Mouse (Mus musculus) heart, adult 2 months (tissue): Measurements from ENCODE around the gene Mamdc2. TPM values are rescaled to one million over a fixed set of nuclear protein-coding genes. Genes with fewer than 3 reads are reported as not detected.
"Not testable (repeated sequence)": the region's sequence is repeated elsewhere in the genome, so short reads cannot be mapped to it uniquely, and the experiment has no call there.

Experiments
- DNase-seq, 2 experiments: peaks; one replicate each; pipeline ENCODE4 v3.0.0; 2021
- H3K27ac ChIP-seq: fragments of 200-600 bp; 2 replicates; pipeline ENCODE4 v1.8.1; 2022
- H3K27me3 ChIP-seq: fragments of 200-500 bp; 2 replicates; pipeline ENCODE4 v1.6.1; 2012; ENCODE audit warnings: mild to moderate bottlenecking, low read length, inconsistent platforms, mixed read lengths; ENCODE audit not compliant: control insufficient read depth, insufficient read depth
- H3K36me3 ChIP-seq: fragments of 200-500 bp; 2 replicates; pipeline ENCODE4 v1.6.1; 2012; ENCODE audit warnings: low read length, inconsistent platforms; ENCODE audit not compliant: control insufficient read depth, insufficient read depth
- H3K4me1 ChIP-seq: fragments of 200-500 bp; 2 replicates; pipeline ENCODE4 v1.6.1; 2011; ENCODE audit warnings: low read length; ENCODE audit not compliant: control insufficient read depth, insufficient read depth
- H3K4me3 ChIP-seq: fragments of 200-600 bp; 2 replicates; pipeline ENCODE4 v1.8.1; 2022
- H3K79me2 ChIP-seq: fragments of 200-500 bp; replicated peaks from 2 replicates; pipeline ENCODE4 v1.6.1; 2012; ENCODE audit warnings: mild to moderate bottlenecking, inconsistent platforms, low read length, moderate library complexity, mixed read lengths; ENCODE audit not compliant: control insufficient read depth, insufficient read depth
- H3K9ac ChIP-seq: fragments of 200-500 bp; 2 replicates; pipeline ENCODE4 v1.6.1; 2012; ENCODE audit warnings: low read depth, mild to moderate bottlenecking, control low read depth, inconsistent platforms, low read length, mixed read lengths
- CTCF ChIP-seq: fragments of 200-600 bp; IDR thresholded peaks from 2 replicates; pipeline ENCODE4 v1.8.1; 2022; ENCODE audit warnings: antibody characterized with exemption, mild to moderate bottlenecking, moderate library complexity
- EP300 ChIP-seq: fragments of 200-500 bp; IDR thresholded peaks from 2 replicates; pipeline ENCODE4 v1.6.1; 2011; ENCODE audit warnings: low read depth, low read length, control low read depth; ENCODE audit not compliant: insufficient read depth
- POLR2A ChIP-seq: fragments of 200-500 bp; IDR thresholded peaks from 2 replicates; pipeline ENCODE4 v1.6.1; 2011; ENCODE audit warnings: mild to moderate bottlenecking, low read depth, low read length, control low read depth; ENCODE audit not compliant: insufficient read depth
- WGBS: fragments of 180-500 bp; shearing (Covaris S2); methylation state at CpG from one replicate; pipeline ENCODE4 v1.1.7; 2018; 5-methylcytosine and 5-hydroxymethylcytosine counted together
- intact Hi-C: fragments of 180-260 bp; cut with DNase I; formaldehyde crosslinking; loops from one replicate; pipeline ENCODE4 v1.15.1; 2025
- long read RNA-seq: library from polyadenylated mRNA; stranded (forward); transcript quantifications from one replicate; pipeline ENCODE4 v2.0.0, GENCODE M21; 2021
- polyA plus RNA-seq: library from polyadenylated mRNA; depleted of rRNA; stranded (reverse); fragments of >200 nt; gene quantifications from 2 replicates; pipeline ENCODE4 v1.2.3, GENCODE M21; 2012; rRNA removed
- total RNA-seq, 2 experiments: library from RNA; stranded (reverse); gene quantifications; 2 replicates each; pipeline ENCODE4 v1.2.3; 2021

Gene Mamdc2
- total RNA-seq (1 to 10 TPM; 1.8 to 2.6 TPM), polyA plus RNA-seq (2.4 and 3.0 TPM in 2 replicates)
- long read RNA-seq, partial matches to known transcripts: 0 of 1 reads
- long read RNA-seq, other reads (novel, unspliced or antisense): 0 of 1 reads

DNA sequence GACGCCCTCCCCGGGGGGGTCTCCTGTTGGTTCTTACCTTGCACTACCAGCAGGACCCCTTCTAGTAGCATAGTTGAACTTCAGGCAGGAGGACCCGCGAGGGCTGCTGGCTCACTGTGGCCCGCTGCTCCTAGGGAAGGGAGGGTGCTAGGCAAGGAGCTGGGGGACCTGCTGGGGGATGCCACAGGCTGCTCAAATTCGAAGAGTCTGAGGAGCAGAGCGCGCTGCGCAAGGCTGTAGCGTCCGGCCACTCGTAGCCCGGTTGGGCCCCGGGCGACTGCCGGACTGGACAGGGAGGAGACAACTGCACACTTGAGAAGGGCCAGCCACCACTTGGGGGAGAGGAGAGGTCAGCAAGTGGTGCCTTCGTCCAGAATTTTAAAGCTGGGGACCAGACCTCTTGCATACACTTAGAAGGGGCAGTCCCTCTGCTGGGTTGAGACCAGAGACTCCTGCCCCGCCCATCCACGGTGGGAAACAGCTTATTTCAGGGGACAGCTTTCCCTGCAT lies at the start of gene Mamdc2:
TSS of gene Mamdc2 (minus strand) at position 455 of the 510 bp plus-strand sequence.
- H3K4me1 ChIP-seq: peaks cover 4% of the 10 kb centered on the region
- H3K27me3 ChIP-seq: no peaks in the 10 kb centered on the region
- no peaks in the 10 kb centered on the region for H3K79me2 ChIP-seq
- peak within 1 kb of the TSS; percentile 51 for H3K4me3 ChIP-seq
- peak within 1 kb of the TSS; percentile 36; the same call in 1 of the 2 replicates for H3K27ac ChIP-seq
- DNase-seq: peak; percentile 18 to 47
- no peak for TF ChIP-seq POLR2A
- no peak for TF ChIP-seq EP300
- WGBS: 5% methylated on average over 19 of the region's 19 CpGs
- H3K36me3 ChIP-seq: no peaks in the 10 kb centered on the region
- H3K9ac ChIP-seq: peak within 1 kb of the TSS; percentile 25
- intact Hi-C loops: loop anchor here (5.0 kb wide), 1 partner anchor 46 kb away; no protein-coding TSS in a partner anchor

DNA sequence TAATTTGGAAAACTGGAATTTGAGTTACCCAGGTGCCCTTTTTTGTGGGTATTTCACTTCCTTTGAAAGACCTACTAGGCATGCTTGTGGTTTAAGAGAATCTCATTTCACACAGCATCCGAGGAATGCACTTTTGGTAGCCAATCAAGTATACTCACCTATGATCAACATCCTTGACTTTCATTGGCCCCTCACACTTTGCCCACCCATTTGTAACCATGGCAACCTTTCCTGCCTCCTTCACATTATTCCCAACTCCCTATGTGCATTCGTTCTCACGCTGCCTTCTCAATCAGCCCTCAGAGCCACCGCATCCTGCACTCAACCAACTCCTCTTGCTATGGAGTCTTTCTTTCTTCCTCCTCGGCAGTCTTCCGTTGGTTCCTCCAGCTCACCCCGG lies 49.8 kb upstream of the Mamdc2 start:
- 92% methylated on average over 7 of the region's 7 CpGs for WGBS
- intact Hi-C loops: no loop called here

DNA sequence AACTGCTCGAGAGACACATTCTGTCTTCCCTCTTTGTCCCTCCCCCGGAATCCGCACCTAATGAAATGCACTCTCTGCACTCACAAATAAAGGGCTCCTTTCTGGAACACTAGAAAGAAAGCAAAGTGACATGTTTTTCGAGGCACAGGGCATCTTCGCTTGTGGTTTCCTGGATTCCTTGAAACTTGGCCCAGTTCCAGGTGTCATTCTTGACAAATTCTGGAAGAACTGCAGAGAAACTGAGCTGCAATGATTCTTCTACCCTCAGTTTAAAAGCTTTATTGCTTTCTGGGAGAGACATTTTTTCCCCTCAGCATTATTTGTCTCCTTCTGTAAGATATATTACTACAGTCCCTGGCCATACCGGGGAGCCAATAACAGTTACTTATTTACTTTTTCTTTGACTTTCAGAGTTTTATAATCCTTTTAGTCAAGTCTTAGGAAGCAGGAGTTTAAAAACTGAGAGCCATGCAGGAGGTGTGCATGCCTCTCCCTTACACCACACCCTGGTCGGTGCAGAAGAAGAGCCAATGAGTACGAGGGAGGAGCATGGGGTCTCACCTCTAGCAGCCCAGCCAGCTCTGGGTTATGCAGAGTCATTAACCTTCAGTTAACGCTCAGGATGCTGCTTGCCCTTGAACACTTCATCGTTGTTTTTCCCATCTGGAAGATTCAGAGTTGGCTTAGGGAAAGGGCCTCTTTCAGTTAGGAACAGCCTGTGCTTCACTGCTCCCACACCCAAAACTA lies 49.1 kb upstream of the Mamdc2 start:
- no peak overlapping the region for H3K27ac ChIP-seq
- WGBS: 67% methylated on average over 10 of the region's 10 CpGs
- intact Hi-C loops: no loop called here
- TF ChIP-seq CTCF: no peak
- TF ChIP-seq POLR2A: no peak
- no peak for DNase-seq
- no peak overlapping the region for H3K9ac ChIP-seq
- no peaks in the 10 kb centered on the region for H3K27me3 ChIP-seq
- no peaks in the 10 kb centered on the region for H3K4me1 ChIP-seq
- H3K4me3 ChIP-seq: no peak overlapping the region
- H3K36me3 ChIP-seq: no peaks in the 10 kb centered on the region
- no peaks in the 10 kb centered on the region for H3K79me2 ChIP-seq

More for the DNA sequence above, 49.8 kb upstream of the Mamdc2 start:
- H3K27ac ChIP-seq: no peak overlapping the region
- H3K36me3 ChIP-seq: no peaks in the 10 kb centered on the region
- no peak overlapping the region for H3K9ac ChIP-seq
- TF ChIP-seq EP300 (no peak), POLR2A (no peak), CTCF (no peak)
- H3K79me2 ChIP-seq: no peaks in the 10 kb centered on the region
- H3K27me3 ChIP-seq: no peaks in the 10 kb centered on the region
- DNase-seq: no peak
- H3K4me1 ChIP-seq: no peaks in the 10 kb centered on the region
- H3K4me3 ChIP-seq: no peak overlapping the region

DNA sequence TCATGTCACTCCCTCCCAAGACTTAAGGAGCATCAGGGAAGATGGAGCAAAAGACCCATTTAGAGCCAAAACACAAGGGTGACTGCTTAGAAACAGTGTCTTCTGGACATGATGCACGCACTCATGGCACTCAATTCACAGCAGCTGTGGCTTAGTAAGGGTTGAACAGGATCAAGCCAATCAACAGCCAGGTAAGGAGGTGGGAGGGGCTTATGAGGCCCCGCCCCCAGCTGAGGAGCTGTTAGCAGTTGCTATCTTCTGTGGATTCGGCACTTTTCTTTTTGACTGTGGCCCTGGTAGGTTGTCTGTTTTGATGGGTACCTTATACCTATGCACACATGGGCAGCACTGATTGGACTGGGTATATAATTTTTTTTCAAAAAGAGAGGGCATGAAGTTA lies 48.3 kb upstream of the Mamdc2 start:
- H3K4me1 ChIP-seq: no peaks in the 10 kb centered on the region
- intact Hi-C loops: no loop called here
- H3K79me2 ChIP-seq: no peaks in the 10 kb centered on the region
- WGBS: 80% methylated on average over 3 of the region's 3 CpGs
- H3K27ac ChIP-seq: no peak overlapping the region
- no peaks in the 10 kb centered on the region for H3K27me3 ChIP-seq
- no peak for TF ChIP-seq EP300
- H3K4me3 ChIP-seq: no peak overlapping the region
- no peak overlapping the region for H3K9ac ChIP-seq
- no peaks in the 10 kb centered on the region for H3K36me3 ChIP-seq
- no peak for DNase-seq

DNA sequence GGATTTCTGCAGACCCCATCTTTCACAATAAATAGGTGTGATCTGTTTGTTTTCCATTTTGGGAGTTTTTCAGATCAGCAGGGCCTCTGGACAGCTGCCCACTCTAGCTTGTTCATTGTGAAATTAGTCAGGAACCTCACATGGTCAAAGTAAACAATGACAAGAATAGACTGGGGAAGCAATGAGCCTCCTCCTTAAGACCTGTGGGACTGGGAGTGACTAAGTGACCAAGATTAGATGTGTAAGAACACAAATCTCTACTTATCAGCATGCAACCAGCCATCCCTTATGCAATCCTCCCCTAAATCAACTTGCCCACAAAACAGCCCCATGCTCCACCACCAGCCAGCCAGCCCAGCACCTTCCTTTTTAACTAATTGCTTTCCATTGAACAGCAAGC lies 44.4 kb upstream of the Mamdc2 start:
- Histone ChIP-seq H3K27ac (no peak overlapping the region), H3K36me3 (no peaks in the 10 kb centered on the region), H3K79me2 (no peaks in the 10 kb centered on the region), H3K4me3 (no peak overlapping the region), H3K9ac (no peak overlapping the region), H3K4me1 (no peaks in the 10 kb centered on the region), H3K27me3 (no peaks in the 10 kb centered on the region)
- TF ChIP-seq EP300 (no peak), POLR2A (no peak), CTCF (no peak)
- intact Hi-C loops: no loop called here
- DNase-seq: no peak

DNA sequence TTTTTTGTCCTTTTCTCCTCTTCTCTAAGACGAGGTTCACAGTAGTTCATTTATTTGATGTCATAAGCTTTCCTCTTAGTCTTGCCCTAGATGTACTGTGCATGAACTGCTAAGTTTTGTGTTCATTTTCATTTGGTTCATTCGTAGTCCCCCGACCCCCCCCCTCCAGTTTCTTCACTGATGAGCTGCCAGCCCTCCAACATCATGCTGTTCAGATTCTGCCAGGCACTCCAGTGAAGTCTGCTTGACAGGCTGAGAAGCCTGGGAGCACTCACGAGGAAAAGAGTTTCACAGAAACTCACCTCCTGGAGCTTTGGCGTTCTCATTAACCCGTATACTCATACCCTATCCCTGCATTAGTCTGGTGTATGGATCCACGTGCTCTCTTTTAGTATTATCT lies 42.5 kb upstream of the Mamdc2 start:
- H3K27ac ChIP-seq, H3K79me2 ChIP-seq, H3K27me3 ChIP-seq, H3K36me3 ChIP-seq, DNase-seq, intact Hi-C loops, H3K4me3 ChIP-seq, H3K9ac ChIP-seq, H3K4me1 ChIP-seq: not testable (repeated sequence)
- 53% methylated on average over 7 of the region's 7 CpGs for WGBS
